Mouse (Mus musculus) small intestine, adult 2 months (tissue): Measurements from ENCODE around the gene Iqce. TPM values are rescaled to one million over a fixed set of nuclear protein-coding genes. Genes with fewer than 3 reads are reported as not detected.

Experiments used
- H3K27ac ChIP-seq: fragments of 200-500 bp; 2 replicates; pipeline ENCODE4 v1.5.1; 2012; ENCODE audit warnings: low read depth, low read length, control low read depth, inconsistent platforms; ENCODE audit not compliant: insufficient read depth
- H3K27me3 ChIP-seq: fragments of 200-500 bp; 2 replicates; pipeline ENCODE4 v1.6.1; 2012; ENCODE audit warnings: mild to moderate bottlenecking, moderate library complexity, low read length, inconsistent platforms; ENCODE audit not compliant: control insufficient read depth, insufficient read depth
- H3K36me3 ChIP-seq: fragments of 200-500 bp; 2 replicates; pipeline ENCODE4 v1.6.1; 2012; ENCODE audit warnings: mild to moderate bottlenecking, low read length, control low read depth, inconsistent platforms; ENCODE audit not compliant: control insufficient read depth, insufficient read depth
- H3K4me1 ChIP-seq: fragments of 200-500 bp; 2 replicates; pipeline ENCODE4 v1.6.1; 2012; ENCODE audit warnings: low read length, inconsistent platforms, mixed read lengths; ENCODE audit not compliant: control insufficient read depth, insufficient read depth, insufficient read length
- H3K4me3 ChIP-seq: fragments of 200-500 bp; 2 replicates; pipeline ENCODE4 v1.5.1; 2012; ENCODE audit warnings: low read depth, mild to moderate bottlenecking, control low read depth, inconsistent platforms, low read length, moderate library complexity
- CTCF ChIP-seq: fragments of 200-500 bp; IDR thresholded peaks from 2 replicates; pipeline ENCODE4 v1.5.1; 2012; ENCODE audit warnings: low read depth, mild to moderate bottlenecking, control low read depth, inconsistent platforms, low read length, moderate library complexity, mixed read lengths; ENCODE audit not compliant: insufficient replicate concordance, insufficient read length; ENCODE audit errors: extremely low read depth
- POLR2A ChIP-seq: fragments of 200-500 bp; IDR thresholded peaks from 2 replicates; pipeline ENCODE4 v1.6.1; 2012; ENCODE audit warnings: low read depth, mild to moderate bottlenecking, control low read depth, inconsistent platforms, low read length, moderate library complexity
- WGBS: fragments of 180-500 bp; shearing (Covaris S2); methylation state at CpG from one replicate; pipeline ENCODE4 v1.1.7; 2018; 5-methylcytosine and 5-hydroxymethylcytosine counted together
- polyA plus RNA-seq: library from polyadenylated mRNA; depleted of rRNA; stranded (reverse); fragments of >200 nt; gene quantifications from 2 replicates; pipeline ENCODE4 v1.2.3, GENCODE M21; 2012

Gene Iqce
- polyA plus RNA-seq, 1 experiment, result 6.9 TPM

- Histone ChIP-seq H3K36me3 (no peaks in the 10 kb centered on the region), H3K4me1 (no peaks in the 10 kb centered on the region), H3K27ac (no peak overlapping the region), H3K27me3 (no peaks in the 10 kb centered on the region), H3K4me3 (no peak overlapping the region)
- 80% methylated on average over 7 of the region's 7 CpGs for WGBS
- TF ChIP-seq CTCF (no peak), POLR2A (no peak)
Measured at GRCm38 (mm10) chr5:140726062-140726839, 24.1 kb upstream of the Iqce start.

DNA sequence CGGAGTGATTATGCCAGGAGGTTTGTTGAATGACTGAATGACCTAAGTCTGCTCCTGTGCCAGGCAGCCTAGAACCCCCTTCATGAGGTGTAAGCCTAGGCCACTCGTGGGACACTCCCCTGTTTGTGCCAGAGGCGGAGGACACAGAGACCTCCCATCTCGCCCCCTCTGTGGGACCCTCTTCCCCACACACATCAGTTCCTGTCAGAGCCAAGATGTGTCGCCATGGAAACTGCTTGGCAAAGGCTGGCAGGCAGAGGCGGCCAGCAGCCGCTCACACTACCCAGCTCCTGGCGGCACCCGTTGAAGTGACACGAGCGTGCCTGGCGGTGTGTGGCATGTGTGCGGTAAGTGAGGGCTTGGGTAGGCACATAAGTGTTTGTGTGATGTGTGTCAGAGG, 21.6 kb upstream of the Iqce start, which contains the start of gene Amz1:
Gene Amz1 (plus strand): TSS at position 306 of the 400 bp plus-strand sequence.
- Histone ChIP-seq H3K27ac (no peak within 1 kb of the TSS), H3K27me3 (no peaks in the 10 kb centered on the region), H3K4me1 (no peaks in the 10 kb centered on the region), H3K36me3 (peaks cover 5% of the 10 kb centered on the region), H3K4me3 (no peak within 1 kb of the TSS)
- TF ChIP-seq CTCF, result no peak
- WGBS, result 74% methylated on average over 13 of the region's 13 CpGs

DNA sequence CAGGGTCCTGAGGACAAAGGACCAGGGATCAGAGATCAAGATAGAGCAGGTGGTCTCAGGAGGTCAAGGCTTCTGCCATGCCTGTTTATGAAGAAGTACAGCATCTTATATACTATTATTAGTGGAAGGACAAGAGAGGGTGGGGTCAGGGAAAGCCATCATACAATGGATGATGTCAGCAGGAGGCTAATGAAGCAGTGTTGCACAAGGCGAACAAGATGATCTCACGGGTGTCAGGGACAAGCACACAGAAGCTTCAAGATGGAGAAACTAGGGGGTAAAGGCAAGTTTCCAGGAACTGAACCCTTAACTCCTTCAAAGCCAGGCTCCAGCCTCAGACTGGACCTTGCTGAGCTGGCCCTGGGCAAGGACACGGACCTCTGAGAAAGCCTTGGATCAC, 19.9 kb upstream of the Iqce start:
- Histone ChIP-seq H3K4me3 (no peak overlapping the region), H3K27ac (no peak overlapping the region), H3K27me3 (no peaks in the 10 kb centered on the region), H3K36me3 (peaks cover 20% of the 10 kb centered on the region), H3K4me1 (no peaks in the 10 kb centered on the region)
- 57% methylated on average over 3 of the region's 3 CpGs for WGBS
- TF ChIP-seq CTCF (no peak), POLR2A (no peak)

DNA sequence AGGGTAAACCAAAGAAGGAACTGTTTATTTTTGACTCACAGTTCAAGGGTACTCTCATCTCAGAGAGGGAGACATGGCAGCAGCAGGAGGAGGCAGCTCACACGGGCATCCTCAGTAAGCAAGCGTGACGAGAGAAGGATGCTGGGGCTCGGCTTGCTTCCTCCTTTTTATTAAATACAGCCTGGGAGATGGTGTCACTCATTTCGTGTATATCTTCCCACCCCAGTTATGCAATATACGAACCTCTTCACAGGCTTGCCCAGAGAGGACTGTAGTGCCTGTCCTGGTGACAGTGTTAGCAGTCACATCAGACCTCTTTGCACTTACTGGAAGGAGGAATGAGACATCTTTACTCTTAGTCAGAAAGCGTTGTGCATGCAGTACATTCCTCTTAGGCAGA, 18.6 kb upstream of the Iqce start:
- peaks cover 30% of the 10 kb centered on the region for H3K36me3 ChIP-seq
- WGBS, result 74% methylated on average over 7 of the region's 7 CpGs

GRCm38 (mm10) chr5:140711040-140711439, 8.9 kb upstream of the Iqce start:
- TF ChIP-seq POLR2A, result no peak
- TF ChIP-seq CTCF, result no peak
- no peak overlapping the region for H3K4me3 ChIP-seq
- no peaks in the 10 kb centered on the region for H3K27me3 ChIP-seq
- no peak overlapping the region for H3K27ac ChIP-seq
- H3K4me1 ChIP-seq, result peaks cover 5% of the 10 kb centered on the region; the same call in 1 of the 2 replicates
- H3K36me3 ChIP-seq, result peaks cover 45% of the 10 kb centered on the region
- 88% methylated on average over 5 of the region's 5 CpGs for WGBS

More for the DNA sequence above, 18.6 kb upstream of the Iqce start:
- no peak overlapping the region for H3K4me3 ChIP-seq
- no peak overlapping the region for H3K27ac ChIP-seq
- no peaks in the 10 kb centered on the region for H3K4me1 ChIP-seq
- no peaks in the 10 kb centered on the region for H3K27me3 ChIP-seq
- TF ChIP-seq POLR2A (no peak), CTCF (no peak)

DNA sequence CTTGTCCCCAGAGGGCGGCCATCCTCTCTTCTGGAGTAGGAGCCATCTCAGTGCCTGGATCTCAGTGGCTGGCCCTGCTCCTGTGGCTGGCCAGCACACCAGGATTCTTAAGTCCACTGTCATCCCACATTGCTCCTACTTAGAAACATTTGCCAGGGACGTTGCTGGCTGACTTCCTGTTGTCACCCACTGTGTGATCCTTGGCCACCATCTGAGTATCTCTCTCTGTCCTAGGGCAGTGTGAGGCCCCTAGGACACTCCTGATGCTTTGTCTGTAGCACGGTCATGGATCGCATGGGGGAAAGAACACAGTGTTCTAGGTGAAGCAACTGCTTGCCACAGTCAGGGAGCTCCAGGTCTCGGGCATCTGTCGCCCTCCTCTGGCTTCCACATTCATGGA, 8.1 kb upstream of the Iqce start:
- H3K27me3 ChIP-seq, result no peaks in the 10 kb centered on the region
- no peak overlapping the region for H3K27ac ChIP-seq
- TF ChIP-seq CTCF (no peak), POLR2A (no peak)
- H3K4me1 ChIP-seq, result peaks cover 9% of the 10 kb centered on the region
- no peak overlapping the region for H3K4me3 ChIP-seq
- peaks cover 40% of the 10 kb centered on the region for H3K36me3 ChIP-seq
- 92% methylated on average over 6 of the region's 6 CpGs for WGBS

- H3K36me3 ChIP-seq, result peaks cover 8% of the 10 kb centered on the region; the same call in 1 of the 2 replicates
- no peak for TF ChIP-seq CTCF
- H3K27me3 ChIP-seq, result no peaks in the 10 kb centered on the region
- peaks cover 23% of the 10 kb centered on the region for H3K4me1 ChIP-seq
- peak overlapping the region; percentile 73 for H3K4me3 ChIP-seq
- WGBS, result 27% methylated on average over 7 of the region's 7 CpGs
- H3K27ac ChIP-seq, result peak overlapping the region; percentile 74
Measured at GRCm38 (mm10) chr5:140705501-140706171, 3.5 kb upstream of the Iqce start.
